Mouse (Mus musculus): Measurements from ENCODE around the gene Abcc9.

- TF ChIP-seq EP300 (IDR thresholded peaks at IDR 0.05; ENCODE audit: low read depth) (no peak), CTCF (IDR thresholded peaks at IDR 0.05; ENCODE audit: low read depth) (no peak)
These were observed 159.3 kb downstream of the Abcc9 start for GRCm38 (mm10) chr6:142542800-142543175.
